Mouse (Mus musculus) lung, postnatal 36 days (tissue): ENCODE data around the gene Gm973.
A peak's percentile ranks its signal among the peaks of the same experiment; 100 is the strongest.

Experiments
- DNase-seq: peaks from one replicate; pipeline ENCODE4 v3.0.0; 2022; ENCODE audit warnings: mixed read lengths

Gene Gm973

GRCm38 (mm10) chr1:59543911-59544310 is 27.8 kb downstream of the Gm973 start:
- no peak for DNase-seq

- DNase-seq: no peak
Observed at GRCm38 (mm10) chr1:59548486-59548885, 32.4 kb downstream of the Gm973 start.

GRCm38 (mm10) chr1:59549036-59549675 is 33.1 kb downstream of the Gm973 start:
- no peak for DNase-seq

DNA sequence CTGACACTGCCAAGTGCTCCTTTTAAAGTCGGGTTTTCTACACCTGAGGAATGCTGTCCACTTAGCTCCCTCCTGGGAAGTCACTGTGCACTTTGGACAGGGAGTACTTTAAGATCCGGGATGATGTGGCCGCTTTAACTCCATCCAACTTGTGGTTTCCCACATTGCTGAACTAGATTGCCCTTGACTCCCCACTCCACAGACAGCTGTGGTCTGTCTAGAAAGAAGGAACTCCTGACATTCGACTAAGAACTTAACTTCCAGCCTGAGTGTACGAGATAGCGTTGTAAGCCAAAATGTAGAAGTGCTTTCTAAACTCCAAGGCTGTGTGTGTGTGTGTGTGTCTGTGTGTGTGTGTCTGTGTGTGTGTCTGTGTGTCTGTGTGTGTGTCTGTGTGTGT is 34.2 kb downstream of the Gm973 start:
- DNase-seq: peak; percentile 29

DNA sequence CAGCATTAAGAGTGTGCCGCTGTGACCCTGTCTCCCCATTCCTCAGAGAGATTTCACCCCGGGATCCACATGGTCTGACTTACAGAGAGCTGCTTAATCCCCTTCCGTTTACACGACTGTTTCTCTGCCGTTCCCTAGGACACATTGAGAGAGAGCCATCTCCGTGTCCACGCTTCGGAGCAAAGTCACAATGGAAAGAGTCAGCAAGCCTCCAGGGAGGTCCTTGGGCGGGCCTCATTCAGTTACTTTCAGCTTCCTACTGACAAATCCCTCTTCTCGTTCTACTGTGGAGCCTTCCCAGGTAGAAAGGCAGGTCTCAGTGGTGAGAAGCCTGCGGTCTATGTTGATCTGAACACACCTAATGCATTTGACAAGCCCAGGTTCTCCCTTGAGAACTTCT is 34.9 kb downstream of the Gm973 start:
- DNase-seq: peak; percentile 7

- no peak for DNase-seq
Observed at GRCm38 (mm10) chr1:59553708-59554107, 37.6 kb downstream of the Gm973 start.

GRCm38 (mm10) chr1:59563581-59563980 is 47.5 kb downstream of the Gm973 start:
- no peak for DNase-seq

DNA sequence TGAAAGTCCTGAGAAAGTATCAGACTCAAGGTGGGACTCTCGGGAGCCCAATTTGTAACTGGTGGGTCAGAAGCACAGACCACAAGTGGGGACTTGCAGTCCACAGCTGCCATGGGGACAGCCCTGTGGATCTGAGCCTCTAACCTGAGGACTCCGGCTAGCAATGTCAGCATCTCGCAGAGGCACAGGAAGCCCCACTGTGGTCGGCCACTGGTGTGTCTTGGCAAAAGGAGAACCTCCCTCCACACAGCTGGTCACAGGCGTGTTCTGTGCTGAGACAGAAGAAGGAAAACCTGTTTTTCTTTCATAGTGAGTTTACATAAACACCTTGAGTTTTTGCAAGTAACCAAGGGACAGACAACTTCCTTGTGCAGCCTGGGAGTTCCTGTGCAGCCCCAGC is 49.7 kb downstream of the Gm973 start:
- no peak for DNase-seq

- no peak for DNase-seq
Observed at GRCm38 (mm10) chr1:59566281-59566680, 50.2 kb downstream of the Gm973 start.

GRCm38 (mm10) chr1:59566926-59567325 is 50.9 kb downstream of the Gm973 start:
- DNase-seq: no peak

GRCm38 (mm10) chr1:59567521-59567920 is 51.5 kb downstream of the Gm973 start:
- DNase-seq: no peak

GRCm38 (mm10) chr1:59568283-59568682 is 52.2 kb downstream of the Gm973 start:
- no peak for DNase-seq

- DNase-seq: no peak
Observed at GRCm38 (mm10) chr1:59569301-59569700, 53.2 kb downstream of the Gm973 start.

- no peak for DNase-seq
Observed at GRCm38 (mm10) chr1:59570767-59571166, 54.7 kb downstream of the Gm973 start.

DNA sequence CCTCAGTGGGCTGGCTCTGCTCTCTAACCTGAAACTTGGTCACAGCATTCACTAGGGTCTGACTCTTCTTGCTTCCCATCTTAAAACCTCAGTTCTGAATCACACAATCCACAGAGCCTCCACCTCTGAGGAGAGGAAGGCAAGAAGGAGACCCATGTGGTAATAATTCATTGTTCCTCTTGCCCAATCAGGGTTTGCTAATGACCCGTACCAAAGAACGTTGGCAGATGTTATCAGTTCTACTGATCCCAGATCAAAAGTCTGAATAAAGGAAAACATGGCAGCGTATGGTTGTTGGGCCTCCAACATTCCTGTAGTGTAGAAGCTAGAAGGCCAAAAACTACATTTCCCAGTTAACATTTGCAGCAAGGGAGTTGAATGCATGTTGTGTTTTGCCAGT is 55.4 kb downstream of the Gm973 start:
- no peak for DNase-seq

- no peak for DNase-seq
Observed at GRCm38 (mm10) chr1:59573843-59574242, 57.8 kb downstream of the Gm973 start.

GRCm38 (mm10) chr1:59574262-59575187 is 58.5 kb downstream of the Gm973 start:
- no peak for DNase-seq

- no peak for DNase-seq
Observed at GRCm38 (mm10) chr1:59578770-59579169, 62.7 kb downstream of the Gm973 start.

- peak; percentile 58 for DNase-seq
Observed at GRCm38 (mm10) chr1:59579327-59579726, 63.3 kb downstream of the Gm973 start.

DNA sequence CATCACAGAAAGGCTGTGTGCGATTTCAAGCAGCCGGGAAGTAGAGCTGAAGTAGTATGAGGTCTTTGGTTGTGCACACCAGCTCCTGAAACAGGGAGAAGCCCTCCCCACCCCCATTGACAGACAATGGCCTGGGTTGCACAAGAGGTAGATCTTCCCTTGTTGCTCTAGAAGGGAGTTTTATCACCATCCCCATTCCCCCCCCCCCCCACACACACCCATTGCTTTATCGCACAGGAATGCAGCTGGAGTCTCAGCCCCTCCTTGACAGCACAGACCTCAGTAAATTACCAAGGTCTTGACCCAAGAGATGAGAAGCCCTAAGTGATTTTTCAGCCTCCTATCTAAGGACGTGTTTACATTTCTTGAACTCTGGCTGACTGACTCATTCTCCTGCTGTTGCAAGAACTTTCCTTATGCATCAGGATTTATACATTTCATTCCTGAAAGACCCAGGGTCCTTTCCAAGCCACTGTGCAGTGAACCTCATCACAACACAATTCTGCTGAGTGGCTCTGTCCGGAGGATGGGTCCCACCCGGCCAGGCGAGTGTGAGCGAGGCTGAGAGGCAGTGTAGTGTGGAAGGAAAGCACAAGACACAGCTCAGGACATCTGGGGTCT is 64.2 kb downstream of the Gm973 start:
- no peak for DNase-seq

DNA sequence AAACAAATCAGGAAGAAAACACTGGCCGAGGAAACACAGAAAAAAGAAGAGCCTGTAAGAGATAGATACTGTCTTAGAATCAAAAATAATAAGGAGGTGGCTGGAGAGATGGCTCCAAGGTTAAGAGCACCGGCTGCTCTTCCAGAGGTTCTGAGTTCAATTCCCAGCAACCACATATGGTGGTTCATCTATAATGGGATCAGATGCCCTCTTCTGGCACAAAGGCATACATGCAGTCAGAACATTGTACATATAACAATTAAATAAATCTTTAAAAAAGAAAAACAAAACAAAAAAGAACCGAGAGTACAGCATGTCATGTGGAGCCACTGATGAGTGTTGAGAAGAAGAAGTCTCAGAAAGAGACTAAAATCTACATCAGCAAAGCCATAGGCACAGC is 64.8 kb downstream of the Gm973 start:
- no peak for DNase-seq

GRCm38 (mm10) chr1:59584656-59585410 is 68.8 kb downstream of the Gm973 start:
- peak; percentile 76 for DNase-seq

- DNase-seq: no peak
Observed at GRCm38 (mm10) chr1:59589271-59589670, 73.2 kb downstream of the Gm973 start.
